Mouse (Mus musculus): Measurements from ENCODE around the gene Eef2.

DNA sequence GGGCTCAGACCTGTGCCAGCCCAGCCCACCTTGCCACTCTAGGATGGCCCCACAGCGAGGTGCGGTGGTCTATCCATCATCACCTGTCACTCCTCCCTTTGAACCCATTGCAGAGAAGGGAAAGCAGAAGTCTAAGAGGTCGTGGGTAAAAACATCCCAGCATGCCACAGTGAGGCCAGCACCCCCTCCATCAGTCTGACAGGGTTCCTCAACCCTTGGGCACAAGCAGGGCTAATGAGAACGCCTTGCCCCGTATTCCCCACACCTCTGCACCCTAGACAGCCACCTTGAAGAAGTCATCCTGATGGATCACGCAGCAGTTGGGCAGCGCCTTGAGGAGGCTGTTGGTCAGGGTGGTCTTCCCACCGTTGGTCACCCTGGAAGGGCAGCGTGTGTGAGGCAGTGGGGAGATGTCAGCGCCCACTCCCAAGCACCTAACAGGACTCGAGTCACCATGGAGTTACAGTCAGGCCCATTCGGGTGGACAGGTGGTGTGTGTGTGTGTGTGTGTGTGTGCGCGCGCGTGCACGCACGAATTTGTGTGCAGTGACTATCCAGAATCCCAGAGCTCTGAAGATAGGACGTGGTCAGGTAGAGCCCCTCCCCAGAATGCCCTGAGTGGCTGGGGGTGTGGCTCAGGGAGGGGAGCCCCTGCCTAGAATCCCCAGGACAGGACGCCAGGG is 24.3 kb downstream of the Eef2 start:
- TF ChIP-seq GATA1 (IDR thresholded peaks at IDR 0.05; ENCODE audit: borderline replicate concordance, low read length) (no peak), CTCF (IDR thresholded peaks at IDR 0.05; ENCODE audit: low read depth, low read length) (no peak)
